Mouse (Mus musculus) spleen, postnatal 4 days (tissue): ENCODE data around the gene Dcun1d4.

ENCODE experiments used
- DNase-seq, 2 experiments: peaks; one replicate each; pipeline ENCODE4 v3.0.0; 2022; ENCODE audit warnings: low spot score in 2 of 2

Dcun1d4 gene

GRCm38 (mm10) chr5:73498559-73498958 is 17.8 kb downstream of the Dcun1d4 start:
- no peak for DNase-seq

- DNase-seq, result peak in 1 of 2 experiments; percentile 51
Measured at GRCm38 (mm10) chr5:73500867-73501440, 20.2 kb downstream of the Dcun1d4 start.

DNA sequence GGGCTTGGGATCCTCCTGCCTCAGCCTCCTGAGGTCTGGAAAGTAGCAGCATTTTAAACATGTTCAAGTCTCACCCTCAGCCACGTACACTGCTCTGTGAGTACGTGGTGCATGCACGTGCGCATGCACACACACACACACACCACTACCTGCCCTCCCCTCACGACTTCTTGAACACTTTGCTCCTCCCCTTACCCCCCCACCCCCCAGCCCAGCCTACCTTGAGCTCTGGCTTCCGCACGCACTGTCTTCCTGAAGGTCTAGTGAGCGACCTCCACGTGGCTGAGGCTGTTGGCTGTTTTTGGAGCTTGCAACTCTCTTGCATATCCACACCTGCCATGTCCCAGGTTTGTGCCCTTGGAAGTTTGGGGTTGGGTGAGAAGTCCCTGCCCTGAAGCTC is 21.6 kb downstream of the Dcun1d4 start:
- peak in 1 of 2 experiments; percentile 31 for DNase-seq

- peak in 1 of 2 experiments; percentile 53 for DNase-seq
Measured at GRCm38 (mm10) chr5:73503015-73503757, 22.4 kb downstream of the Dcun1d4 start.

- peak in 1 of 2 experiments; percentile 29 for DNase-seq
Measured at GRCm38 (mm10) chr5:73511074-73511473, 30.3 kb downstream of the Dcun1d4 start.

- peak in 1 of 2 experiments; percentile 34 for DNase-seq
Measured at GRCm38 (mm10) chr5:73512241-73512640, 31.4 kb downstream of the Dcun1d4 start.

DNA sequence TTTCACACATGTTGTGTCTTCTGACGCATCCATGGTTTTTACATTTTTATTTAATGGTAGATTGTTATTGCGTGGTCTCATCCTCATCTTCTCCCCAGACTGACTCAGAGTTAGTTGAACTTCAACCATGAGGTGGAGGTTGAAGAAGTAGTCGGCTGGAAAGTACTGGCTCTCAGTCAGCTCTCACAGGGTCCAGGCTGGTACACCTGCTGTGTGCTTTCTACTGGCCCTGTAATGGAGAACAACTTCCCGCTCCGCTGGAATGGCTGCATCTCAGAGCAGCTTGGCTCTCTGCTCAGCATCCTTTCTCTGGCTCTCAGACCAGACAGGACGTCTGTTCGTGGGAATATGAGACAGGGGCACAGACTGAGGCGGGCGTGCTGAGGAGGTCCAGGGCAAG is 31.9 kb downstream of the Dcun1d4 start:
- DNase-seq, result peak in 1 of 2 experiments; percentile 43

- no peak for DNase-seq
Measured at GRCm38 (mm10) chr5:73514202-73514601, 33.4 kb downstream of the Dcun1d4 start.

DNA sequence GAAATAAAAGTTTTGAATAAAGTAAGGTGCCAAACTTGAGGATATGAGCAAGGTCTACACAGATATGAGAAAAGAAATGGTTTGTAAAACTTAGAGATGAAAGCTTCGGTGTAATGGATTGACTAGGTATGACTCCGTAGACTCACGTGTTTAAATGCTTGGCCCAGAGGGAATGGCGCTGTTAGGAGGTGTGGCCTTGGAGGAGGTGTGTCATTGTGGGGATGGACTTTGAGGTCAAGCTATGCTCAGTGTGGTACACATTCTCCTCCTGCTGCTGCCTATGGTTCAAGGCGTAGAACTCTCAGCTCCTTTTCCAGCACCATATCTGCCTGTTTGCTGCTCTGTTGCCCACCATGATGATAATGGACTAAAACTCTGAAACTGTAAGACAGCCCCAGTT is 36.5 kb downstream of the Dcun1d4 start:
- DNase-seq, result no peak

GRCm38 (mm10) chr5:73518424-73519211 is 37.8 kb downstream of the Dcun1d4 start:
- no peak for DNase-seq

DNA sequence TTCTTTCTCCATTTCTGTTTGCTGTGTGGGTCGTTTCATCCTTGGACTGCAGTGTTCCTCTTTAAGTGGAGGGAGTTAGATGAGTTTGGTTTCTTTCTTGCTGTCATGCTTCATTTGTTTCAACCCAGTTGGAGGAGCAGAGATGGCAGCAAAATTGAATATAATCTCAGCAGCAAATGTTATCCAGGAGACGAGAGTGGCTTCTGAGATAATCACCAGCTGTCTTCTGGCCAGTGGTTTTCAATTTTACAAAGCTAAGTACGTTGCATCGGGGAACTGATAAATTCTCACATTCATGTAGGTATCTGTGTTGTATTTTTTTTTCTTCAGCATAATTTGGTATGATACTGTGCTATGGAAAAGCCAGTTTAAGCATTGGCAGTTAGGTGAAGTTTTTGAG is 40.0 kb downstream of the Dcun1d4 start:
- DNase-seq, result no peak

DNA sequence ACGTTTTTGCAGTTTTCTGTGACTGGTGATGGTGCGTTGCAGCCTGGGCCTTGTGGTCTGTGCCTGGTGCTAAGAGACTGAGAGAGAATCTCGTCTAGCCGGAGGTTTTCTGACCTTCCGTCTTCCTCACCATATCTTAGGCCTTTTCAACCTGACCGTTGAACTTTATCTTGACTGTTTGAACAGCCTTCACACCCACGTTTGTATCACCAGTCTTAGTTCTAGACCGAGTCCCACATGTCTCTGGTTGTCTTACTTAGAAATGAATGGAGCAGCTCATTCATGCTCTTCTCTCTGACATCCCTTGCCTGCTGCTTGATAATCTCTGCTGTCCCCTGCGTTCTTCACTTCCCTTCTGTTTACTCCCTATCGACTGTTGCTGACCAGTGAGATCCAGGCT is 42.4 kb downstream of the Dcun1d4 start:
- no peak for DNase-seq

GRCm38 (mm10) chr5:73524300-73525000 is 43.6 kb downstream of the Dcun1d4 start:
- no peak for DNase-seq

GRCm38 (mm10) chr5:73532222-73532621 is 51.4 kb downstream of the Dcun1d4 start:
- DNase-seq, result no peak

DNA sequence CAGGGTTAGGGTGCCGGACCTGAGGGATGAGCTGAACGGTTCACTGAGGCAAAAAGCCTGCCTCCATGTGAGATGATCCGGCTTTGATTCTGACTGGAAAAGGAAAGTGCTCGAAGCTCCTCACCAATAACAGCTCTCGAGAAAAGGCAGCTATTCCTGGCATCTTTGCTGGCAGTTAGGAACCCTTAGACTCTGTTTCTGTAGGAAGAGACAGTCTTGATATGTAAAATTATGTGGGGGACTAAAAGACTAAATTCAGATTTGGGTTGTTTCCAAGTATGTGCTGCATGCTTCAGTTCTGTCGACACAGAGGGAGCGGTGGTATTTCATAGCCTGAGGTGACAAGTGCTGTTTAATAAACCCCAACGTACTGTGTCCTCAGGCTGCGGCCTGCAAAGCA is 52.1 kb downstream of the Dcun1d4 start:
- no peak for DNase-seq

GRCm38 (mm10) chr5:73537669-73538068 is 56.9 kb downstream of the Dcun1d4 start:
- no peak for DNase-seq

DNA sequence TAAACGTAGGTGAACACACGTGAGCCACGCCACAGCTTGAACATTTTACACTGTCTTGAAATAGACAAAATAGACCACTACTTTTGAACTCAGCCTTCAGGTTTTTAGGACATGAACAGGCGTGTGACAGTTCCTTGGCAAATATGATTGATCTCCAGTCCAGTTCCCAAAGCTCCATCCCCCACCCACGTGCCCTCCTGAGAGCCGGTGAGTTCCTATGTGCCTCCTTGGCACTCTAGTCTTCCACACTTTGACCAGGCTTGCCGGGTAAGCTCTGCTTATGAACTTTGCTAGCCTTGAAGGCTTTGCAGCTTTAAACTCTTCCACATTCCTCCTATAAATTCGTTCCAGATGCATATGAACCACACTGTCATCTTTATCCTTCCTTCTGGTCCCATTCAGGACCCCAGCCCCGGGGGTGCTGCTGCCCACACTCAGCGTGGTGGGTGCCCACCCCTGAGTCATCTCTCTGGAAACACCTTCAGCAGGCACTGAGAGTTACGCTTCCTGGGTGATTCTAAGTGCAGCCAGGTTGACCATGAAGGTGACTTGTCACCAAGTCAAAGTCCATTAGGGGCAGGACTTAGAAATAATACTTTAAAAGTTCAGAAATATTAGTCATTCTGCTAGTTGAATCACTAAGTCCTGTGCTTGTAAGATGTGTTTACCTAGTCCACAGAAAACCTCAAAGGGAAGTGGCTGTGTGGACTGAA is 57.9 kb downstream of the Dcun1d4 start:
- DNase-seq, result no peak

- DNase-seq, result no peak
Measured at GRCm38 (mm10) chr5:73539848-73540510, 59.2 kb downstream of the Dcun1d4 start.

DNA sequence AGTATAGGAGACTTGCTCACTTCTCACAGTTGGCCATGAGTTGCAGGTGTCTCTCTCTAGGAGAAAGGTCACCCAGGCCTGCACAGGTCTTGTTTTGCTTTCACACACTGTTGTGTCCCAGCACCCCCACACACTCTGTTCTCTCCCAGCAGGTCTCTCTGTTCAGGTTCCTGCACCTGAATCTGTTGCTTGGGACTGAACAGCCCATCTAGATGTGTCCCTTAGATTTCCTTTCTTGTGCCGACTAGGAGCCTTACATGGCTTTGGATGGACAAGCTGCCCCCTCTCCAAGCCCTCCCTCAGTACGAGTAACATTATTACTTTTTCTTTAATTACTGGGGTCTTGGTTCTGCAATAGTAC is 59.7 kb downstream of the Dcun1d4 start:
- no peak for DNase-seq

GRCm38 (mm10) chr5:73544111-73544753 is 63.4 kb downstream of the Dcun1d4 start:
- DNase-seq, result no peak
